Comparison of ENCODE assay signal across 8 mouse cellular contexts in the genomic region with DNA sequence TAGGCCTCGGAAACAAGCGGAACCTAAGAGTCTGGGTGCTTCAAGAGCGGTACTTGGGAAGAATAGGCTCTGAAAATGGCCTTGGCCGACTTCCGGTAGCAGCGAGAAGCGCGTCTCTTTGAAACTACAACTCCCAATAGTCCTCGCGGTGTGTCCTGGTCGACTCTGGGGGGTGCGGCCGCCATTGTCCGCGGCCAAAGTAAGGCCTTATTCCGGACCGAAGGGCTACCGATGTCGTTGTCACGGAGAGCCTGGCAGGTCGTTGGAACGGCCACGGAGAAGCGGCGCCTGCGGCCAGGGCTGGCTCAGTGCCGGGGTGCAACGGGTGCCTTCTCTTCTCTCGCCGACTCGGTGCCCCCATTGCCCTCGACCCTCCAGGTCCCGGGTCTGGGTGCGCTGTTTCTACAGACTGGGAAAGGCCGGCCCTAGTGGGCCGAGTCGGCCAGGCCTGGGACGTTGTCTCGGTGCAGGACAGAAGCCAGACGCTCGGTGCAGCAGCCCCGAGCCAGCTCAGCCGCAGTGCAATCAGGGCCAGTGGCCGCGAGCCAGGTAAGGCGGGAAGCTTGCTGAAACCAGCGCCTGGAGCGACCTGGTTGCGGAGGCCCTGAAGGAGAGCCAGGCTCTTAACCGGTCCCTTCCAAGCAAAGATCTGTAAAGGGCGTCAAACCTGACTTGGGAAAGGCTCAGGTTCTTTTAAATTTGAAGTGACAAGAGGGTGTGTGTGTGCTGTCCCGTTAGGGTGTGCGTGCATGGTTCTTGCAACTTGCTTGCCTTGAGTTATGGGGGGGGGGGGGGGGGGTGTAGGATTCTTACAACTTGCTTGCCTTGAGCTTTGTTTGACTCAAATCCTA. TPM values are rescaled to one million over a fixed set of nuclear protein-coding genes. Genes with fewer than 3 reads are reported as not detected.
DNase-seq lines count a peak whose midpoint lies in the region; ATAC-seq lines count a peak whose summit lies in the region.

A gene (plus strand): TSS at position 136 of the 851 bp plus-strand sequence.

- intact Hi-C loops in left cerebral cortex, postnatal 14 days (cut with DNase I): loop anchor here (5.0 kb wide), 1 partner anchor 56 kb away; a partner anchor contains a TSS

- peak; percentile 89 to 96 for DNase-seq in adrenal gland, adult (ENCODE audit: inconsistent age in 2 of 2, low spot score in 1 of 2)
- peak; percentile 95 for DNase-seq in embryo, embryonic 10 days (ENCODE audit: low spot score)
- peak; percentile 84 for DNase-seq in gastrocnemius, postnatal 25 days
- peak; percentile 91 for DNase-seq in intestine, embryonic 14.5 days (ENCODE audit: low spot score)
- DNase-seq in left cerebral cortex, postnatal 14 days (ENCODE audit: low spot score in 2 of 2): peak; percentile 89 to 95
- DNase-seq in mesoderm, embryonic 11.5 days (ENCODE audit: low read depth, low spot score): peak; percentile 90
- DNase-seq in right cerebral cortex, postnatal 36 days (ENCODE audit: low spot score in 2 of 2): peak; percentile 86 to 90
- DNase-seq in yolk sac, embryonic 10.5 days (ENCODE audit: low spot score): peak; percentile 89

- peaks cover 17% of the 10 kb centered on the region for H3K9me3 ChIP-seq in intestine, embryonic 14.5 days (ENCODE audit: control insufficient read depth, low read length)

- no peaks in the 10 kb centered on the region for H3K4me1 ChIP-seq in intestine, embryonic 14.5 days (replicated peaks; ENCODE audit: control insufficient read depth, insufficient read depth, low read length)

- ATAC-seq in intestine, embryonic 14.5 days (replicated peaks; ENCODE audit: low FRiP score, low TSS enrichment, low read depth): peak; percentile 97

- no peaks in the 10 kb centered on the region for H3K27me3 ChIP-seq in intestine, embryonic 14.5 days (replicated peaks; ENCODE audit: control insufficient read depth, insufficient read depth, low read length)

- H3K27ac ChIP-seq in intestine, embryonic 14.5 days (ENCODE audit: low read depth): peak within 1 kb of the TSS; percentile 86

- H3K36me3 ChIP-seq in intestine, embryonic 14.5 days (ENCODE audit: control insufficient read depth, insufficient read depth, low read length): peaks cover 34% of the 10 kb centered on the region

- H3K9ac ChIP-seq in intestine, embryonic 14.5 days (ENCODE audit: low read length): peak within 1 kb of the TSS; percentile 98

- peak within 1 kb of the TSS; percentile 97 for H3K4me3 ChIP-seq in intestine, embryonic 14.5 days (ENCODE audit: low read depth, low read length)

- WGBS in intestine, embryonic 14.5 days: under 1% methylated on average over 53 of the region's 53 CpGs

- peak within 1 kb of the TSS; percentile 42 for H3K4me2 ChIP-seq in intestine, embryonic 14.5 days (ENCODE audit: low read length)

RNA-seq across cellular contexts. Expression of the gene that starts here (rescaled TPM):
- total RNA-seq in gastrocnemius, postnatal 25 days (2021): 1 to 10 TPM; 5.0 to 5.8 TPM
- polyA plus RNA-seq in intestine, embryonic 14.5 days (2014; fragmentation: Nextera tagmentation; extraction: Ambion mirVana): 21.5 and 25.0 TPM in 2 replicates
- 10 to 100 TPM; 12.4 to 13.0 TPM for total RNA-seq in left cerebral cortex, postnatal 14 days (2021)

Comparison
In these comparisons a context has a peak if more than half of its experiments do, and no peak if none do; other contexts are left out.
1. Peak in every context shown above with its lines: DNase-seq, ATAC-seq, H3K4me3 ChIP-seq and H3K27ac ChIP-seq.